Mouse (Mus musculus): ENCODE results near the gene Wif1.

The Wif1 gene

DNA sequence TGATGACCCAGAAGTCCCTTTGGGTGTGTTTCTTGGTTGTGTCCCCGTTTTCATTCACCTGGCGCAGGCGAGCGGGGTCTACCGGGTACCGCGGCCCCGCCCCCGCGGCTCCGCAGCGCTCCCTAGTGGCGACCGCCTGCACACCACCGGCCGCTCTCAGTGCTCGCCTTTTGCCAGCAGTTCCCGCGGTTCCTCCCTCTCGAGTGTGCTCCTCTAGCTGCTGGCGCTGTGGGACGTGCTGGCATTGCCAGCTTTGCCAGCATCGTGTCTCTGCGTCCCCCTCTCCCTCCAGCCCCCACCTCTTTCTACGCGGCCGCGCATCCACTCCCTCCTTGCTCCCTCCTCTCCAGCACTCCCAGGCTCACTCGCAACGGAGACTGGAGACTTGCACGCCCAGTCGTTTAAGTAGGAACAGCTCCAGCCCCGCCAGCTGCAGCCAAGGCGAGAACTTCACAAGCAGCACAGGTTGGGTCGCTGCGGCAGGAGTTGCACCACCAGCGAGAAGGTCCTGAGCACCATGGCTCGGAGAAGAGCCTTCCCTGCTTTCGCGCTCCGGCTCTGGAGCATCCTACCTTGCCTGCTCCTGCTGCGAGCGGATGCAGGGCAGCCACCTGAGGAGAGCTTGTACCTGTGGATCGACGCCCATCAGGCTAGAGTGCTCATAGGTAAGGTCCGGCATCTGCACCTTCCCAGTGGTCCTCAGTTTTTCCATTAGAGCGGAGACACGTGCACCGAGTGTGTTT is at the start of gene Wif1:
TSS of gene Wif1 (plus strand) at position 135 of the 743 bp plus-strand sequence.
- DNase-seq (ENCODE audit: low spot score in 2 of 2), result peak; percentile 57 to 79

DNA sequence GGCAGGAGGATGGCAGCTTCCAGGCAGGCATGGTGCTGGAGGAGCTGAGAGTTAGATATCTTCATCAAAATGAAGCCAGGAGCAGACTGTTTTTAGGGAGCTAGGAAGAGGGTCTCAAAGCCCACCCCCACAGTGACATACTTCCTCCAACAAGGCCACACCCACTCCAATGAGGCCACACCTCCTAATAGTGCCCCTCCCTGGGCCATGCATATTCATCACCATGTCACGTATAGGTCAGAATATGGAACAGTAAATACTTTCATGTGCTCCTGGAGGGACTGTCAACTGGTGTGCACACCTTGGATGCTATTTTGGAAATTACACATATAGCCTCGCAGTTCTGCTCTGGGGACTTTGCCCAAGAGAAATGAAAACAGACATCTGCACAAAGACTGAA is 31.6 kb upstream of the Wif1 start:
- no peak for DNase-seq (ENCODE audit: low spot score in 2 of 2)

DNA sequence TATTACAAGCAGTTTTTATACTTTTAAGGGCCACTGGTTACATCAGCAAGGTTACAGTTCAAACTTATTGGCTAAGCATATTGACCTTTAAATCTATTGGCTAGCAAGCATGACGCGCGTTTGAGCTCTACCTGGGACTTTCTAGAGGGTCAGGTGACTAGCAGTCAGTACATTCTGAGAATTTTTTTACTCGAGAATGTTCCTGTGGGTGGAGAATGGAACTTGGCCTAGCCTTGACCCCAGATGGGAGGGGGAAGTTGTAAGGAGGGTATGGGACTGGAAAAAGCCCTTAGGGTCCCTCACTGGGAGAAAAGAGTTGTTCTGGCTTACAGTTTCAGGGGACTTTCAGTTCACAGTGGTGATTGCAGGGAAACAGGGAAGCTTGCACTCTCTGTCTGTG is 22.3 kb upstream of the Wif1 start:
- DNase-seq (ENCODE audit: low spot score in 2 of 2), result no peak

- DNase-seq (ENCODE audit: low spot score in 2 of 2), result no peak
Measured at GRCm38 (mm10) chr10:121016291-121016690, 17.5 kb upstream of the Wif1 start.

GRCm38 (mm10) chr10:121016711-121017503 is 16.9 kb upstream of the Wif1 start:
- no peak for DNase-seq (ENCODE audit: low spot score in 2 of 2)

DNA sequence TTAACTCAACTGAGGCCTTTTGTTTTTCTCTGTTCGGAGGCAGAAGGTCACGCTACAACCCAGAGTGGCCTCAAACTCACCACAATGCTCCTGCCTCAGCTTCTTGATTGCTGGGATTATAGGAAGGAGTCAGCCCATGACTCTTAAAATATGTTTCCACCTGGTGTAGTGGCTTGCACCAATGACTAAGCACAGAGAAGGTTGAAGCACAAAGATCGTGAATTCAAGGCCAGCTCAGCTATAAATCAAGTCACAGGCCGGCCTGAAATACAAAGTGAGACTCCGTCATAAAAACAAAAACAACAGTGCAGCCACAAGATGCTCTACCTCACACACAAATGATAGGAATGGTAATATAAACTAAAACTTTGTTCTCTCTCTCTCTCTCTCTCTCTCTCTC is 10.8 kb upstream of the Wif1 start:
- DNase-seq (ENCODE audit: low spot score in 2 of 2), result no peak

DNA sequence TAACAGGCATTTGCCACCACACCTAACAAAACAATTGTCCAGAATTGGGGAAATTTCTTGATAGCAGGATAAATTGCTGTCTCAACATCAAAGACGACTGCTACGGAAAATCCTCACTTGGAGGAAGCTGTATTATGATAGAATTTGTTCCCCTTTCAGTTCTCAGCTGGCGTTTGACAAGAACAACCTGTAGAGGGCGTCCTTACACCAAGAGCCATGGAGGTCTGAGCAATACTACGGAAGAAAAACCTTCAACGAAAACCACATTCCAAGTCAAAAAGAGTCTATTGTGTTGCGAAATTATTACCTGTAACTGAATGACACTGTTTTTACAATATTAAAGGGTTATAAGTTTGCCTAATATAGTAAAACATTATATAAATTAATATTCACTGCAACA is 2.0 kb upstream of the Wif1 start:
- DNase-seq (ENCODE audit: low spot score in 2 of 2), result peak in 1 of 2 experiments; percentile 17

- peak; percentile 43 to 74 for DNase-seq (ENCODE audit: low spot score in 2 of 2)
Measured at GRCm38 (mm10) chr10:121033128-121033791, 500 bp upstream of the Wif1 start.

DNA sequence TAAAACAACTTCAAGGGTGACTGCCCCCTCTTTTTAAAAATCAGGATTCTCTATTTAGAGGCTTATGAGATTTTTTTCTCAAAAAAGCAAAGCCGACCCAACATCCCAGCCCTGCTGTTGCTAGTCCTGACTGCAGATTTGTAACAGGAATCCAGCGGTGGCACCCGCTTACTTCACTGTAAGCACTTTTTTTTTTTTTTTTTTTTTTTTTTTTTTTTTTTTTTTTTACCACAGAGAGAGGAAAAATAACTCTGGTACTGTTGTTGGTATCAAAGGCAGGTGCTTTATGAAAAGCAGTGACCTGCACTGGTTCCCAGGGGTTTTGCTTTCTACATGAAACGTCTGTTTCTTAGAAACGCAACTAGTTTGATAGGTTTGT is 798 bp downstream of the Wif1 start:
- DNase-seq (ENCODE audit: low spot score in 2 of 2), result no peak

DNA sequence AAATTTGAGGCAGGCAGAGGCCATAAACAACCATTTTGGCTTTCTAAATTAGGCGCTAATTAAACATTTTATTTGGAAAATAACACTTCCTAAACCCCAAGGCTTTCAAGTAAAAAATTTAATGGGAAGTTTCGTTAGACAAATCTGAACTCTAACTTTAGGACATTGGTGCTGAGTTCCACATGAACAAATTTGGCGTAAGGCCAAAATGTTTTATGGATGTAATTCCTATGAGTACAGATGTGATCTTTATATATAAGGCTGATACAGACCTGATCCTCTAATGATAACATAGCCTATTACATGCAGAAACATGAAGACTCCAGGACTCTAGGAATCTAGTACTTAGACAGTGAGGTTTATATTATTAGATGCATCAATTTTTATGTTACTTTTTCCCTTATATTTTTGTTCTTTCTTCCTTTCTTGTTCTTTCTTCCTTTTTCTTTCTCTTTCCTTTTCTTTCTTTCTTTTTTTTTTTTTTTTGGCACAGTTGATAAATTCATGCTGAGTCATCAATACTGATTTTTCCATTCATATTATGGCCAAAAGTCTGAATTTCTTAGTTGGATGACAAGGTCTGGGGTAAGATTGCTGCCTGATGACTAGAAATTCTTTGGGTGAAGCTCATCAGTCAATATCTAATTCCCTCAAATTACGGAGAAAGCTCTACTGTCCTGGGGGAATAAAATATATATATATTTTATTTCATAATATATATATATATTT is 5.0 kb downstream of the Wif1 start:
- no peak for DNase-seq (ENCODE audit: low spot score in 2 of 2)

DNA sequence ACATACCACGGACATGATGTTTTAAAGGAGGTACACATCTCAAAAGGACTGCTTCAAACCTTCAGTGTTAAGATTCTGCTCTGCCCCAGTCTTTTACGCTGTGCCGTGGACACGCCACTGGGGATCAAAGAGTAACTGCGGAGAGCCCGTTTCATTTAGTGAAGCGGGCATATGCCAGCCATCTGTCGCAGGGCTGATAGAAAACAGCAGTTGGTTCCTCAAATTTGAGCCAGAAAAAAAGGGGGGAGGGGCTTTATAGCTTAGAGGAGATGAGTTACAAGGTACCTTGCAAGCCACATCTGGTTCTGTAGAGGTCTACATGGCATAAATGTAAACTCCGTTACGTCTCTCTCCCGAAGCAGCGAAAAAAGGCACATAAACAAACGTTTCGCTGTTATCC is 7.2 kb downstream of the Wif1 start:
- DNase-seq (ENCODE audit: low spot score in 2 of 2), result no peak

GRCm38 (mm10) chr10:121047440-121047839 is 13.7 kb downstream of the Wif1 start:
- DNase-seq (ENCODE audit: low spot score in 2 of 2), result no peak

GRCm38 (mm10) chr10:121052076-121052475 is 18.3 kb downstream of the Wif1 start:
- DNase-seq (ENCODE audit: low spot score in 2 of 2), result no peak

DNA sequence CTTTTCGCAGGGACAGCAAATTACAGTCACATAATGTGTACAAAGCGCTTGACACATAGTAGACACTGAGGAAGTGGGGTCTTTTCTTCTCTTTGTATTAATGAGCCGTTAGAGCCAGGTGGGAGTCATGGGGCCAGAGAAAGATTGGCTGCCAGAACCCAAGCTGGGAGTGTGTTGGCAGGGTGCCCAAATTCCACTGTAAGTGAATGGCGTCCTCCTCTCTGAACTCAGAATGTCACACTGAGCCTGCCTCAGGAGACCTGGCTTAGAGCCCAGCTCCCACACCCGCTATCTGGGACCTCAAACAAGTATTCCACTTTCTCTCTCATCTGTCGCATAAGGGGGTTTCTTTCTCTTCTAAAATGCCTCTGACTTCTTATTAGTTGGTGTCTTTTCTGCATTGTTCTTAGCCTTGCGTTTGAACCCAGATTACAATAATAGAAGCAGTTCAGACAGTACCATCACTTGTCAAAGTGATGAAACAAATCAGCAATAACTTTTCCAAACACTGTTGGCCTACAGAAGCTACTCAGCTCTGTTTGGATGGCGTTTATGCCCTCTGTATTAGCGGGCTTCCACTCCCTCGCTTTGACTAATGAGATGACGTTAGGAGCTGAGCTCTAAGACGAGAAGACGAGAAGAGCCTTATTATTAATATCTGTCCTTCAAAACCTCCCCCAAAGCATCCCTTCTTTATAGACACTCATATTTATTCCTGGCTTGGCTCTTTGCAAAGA is 21.9 kb downstream of the Wif1 start:
- peak in 1 of 2 experiments; percentile 20 for DNase-seq (ENCODE audit: low spot score in 2 of 2)

DNA sequence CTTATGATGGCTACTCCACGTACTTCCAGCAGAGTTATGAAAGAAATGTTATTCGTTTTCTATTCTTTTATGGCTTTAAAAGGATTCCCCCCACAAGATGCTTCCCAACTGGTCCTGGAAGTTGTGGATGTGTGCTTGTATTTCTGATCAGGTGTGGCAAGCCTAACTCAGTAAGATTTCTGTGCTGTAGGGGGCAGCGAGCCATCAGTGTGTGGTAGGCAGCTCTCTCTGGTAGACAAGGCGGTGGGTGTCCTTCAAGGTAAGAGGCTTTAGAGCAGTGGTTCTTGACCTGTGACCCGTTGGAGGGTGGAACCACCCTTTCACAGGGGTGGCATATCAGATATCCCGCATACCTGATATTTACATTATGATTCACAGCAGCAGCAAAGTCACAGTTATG is 23.1 kb downstream of the Wif1 start:
- no peak for DNase-seq (ENCODE audit: low spot score in 2 of 2)

- DNase-seq (ENCODE audit: low spot score in 2 of 2), result no peak
Measured at GRCm38 (mm10) chr10:121059043-121060003, 25.6 kb downstream of the Wif1 start.

GRCm38 (mm10) chr10:121061336-121061835 is 27.6 kb downstream of the Wif1 start:
- DNase-seq (ENCODE audit: low spot score in 2 of 2), result no peak

GRCm38 (mm10) chr10:121062704-121063103 is 28.9 kb downstream of the Wif1 start:
- DNase-seq (ENCODE audit: low spot score in 2 of 2), result no peak

DNA sequence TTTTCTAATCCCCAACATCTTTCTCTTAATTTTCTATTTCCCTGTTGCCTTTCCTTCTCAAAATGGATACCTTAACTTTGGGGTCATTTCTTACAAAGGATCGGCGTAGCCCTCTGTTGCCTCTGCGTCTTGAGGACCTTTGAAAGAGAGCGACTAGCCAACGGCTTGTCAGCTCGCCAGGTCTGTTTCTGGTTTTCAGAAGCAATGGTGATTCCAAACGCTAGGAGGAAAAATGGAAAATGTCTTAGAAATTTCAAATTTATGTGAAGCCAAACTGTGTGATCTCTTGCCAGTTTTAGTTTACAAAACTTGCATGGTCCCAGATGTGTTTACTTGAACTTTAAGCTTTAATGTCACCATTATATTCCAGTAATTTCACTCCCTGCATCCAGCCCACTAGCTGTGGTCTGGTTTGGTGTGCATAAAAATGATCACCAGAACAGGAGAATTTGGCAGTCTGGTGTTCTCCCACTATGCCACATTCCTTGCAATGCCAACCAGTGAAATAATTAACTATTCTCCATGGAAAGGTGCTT is 33.7 kb downstream of the Wif1 start:
- no peak for DNase-seq (ENCODE audit: low spot score in 2 of 2)

- DNase-seq (ENCODE audit: low spot score in 2 of 2), result no peak
Measured at GRCm38 (mm10) chr10:121068003-121068402, 34.2 kb downstream of the Wif1 start.
